In genomic region chr17:72922206-72922605, GRCm38 (mm10) we compare ENCODE assay signal across 8 mouse cellular contexts. TPM values are rescaled to one million over a fixed set of nuclear protein-coding genes. Genes with fewer than 3 reads are reported as not detected.
DNase-seq lines count a peak whose midpoint lies in the region; ATAC-seq and TF ChIP-seq lines count a peak whose summit lies in the region.
"Had no signal": no experiment of that assay in that cellular context is flagged by ENCODE, and none has a peak within 500 bp of the region (broad histone marks: within the 10 kb centered on the region; RNA-seq: fewer than 3 reads in every experiment).

No protein-coding gene starts in this region.

- no peaks in the 10 kb centered on the region for H3K9me3 ChIP-seq in kidney, embryonic 16.5 days (ENCODE audit: low read length)
- H3K9me3 ChIP-seq in stomach, embryonic 16.5 days (replicated peaks; ENCODE audit: control insufficient read depth, low read length) = no peaks in the 10 kb centered on the region

- H3K4me3 ChIP-seq in kidney, embryonic 16.5 days (ENCODE audit: low read length) = peak overlapping the region; percentile 82
- H3K4me3 ChIP-seq in thymus, adult 2 months (ENCODE audit: control insufficient read depth, insufficient read depth, low read length) = no peak overlapping the region
- H3K4me3 ChIP-seq in stomach, embryonic 16.5 days (replicated peaks; ENCODE audit: low read length) = peak overlapping the region; percentile 15

- peaks cover 46% of the 10 kb centered on the region for H3K4me1 ChIP-seq in kidney, embryonic 16.5 days (ENCODE audit: insufficient read depth, low read length)
- peaks cover 67% of the 10 kb centered on the region for H3K4me1 ChIP-seq in thymus, adult 2 months (replicated peaks; ENCODE audit: control insufficient read depth, insufficient read depth, low read length)
- peaks cover 28% of the 10 kb centered on the region for H3K4me1 ChIP-seq in stomach, embryonic 16.5 days (ENCODE audit: control insufficient read depth, insufficient read depth, low read length)

- TF ChIP-seq POLR2A in thymus, adult 2 months (IDR thresholded peaks at IDR 0.05; ENCODE audit: control insufficient read depth, extremely low read depth, insufficient read depth, low read length, poor library complexity) = no peak

- peak overlapping the region; percentile 77 for H3K4me2 ChIP-seq in kidney, embryonic 16.5 days (replicated peaks; ENCODE audit: low read depth, low read length)
- peak overlapping the region; percentile 98 for H3K4me2 ChIP-seq in stomach, embryonic 16.5 days (ENCODE audit: low read depth, low read length)

- H3K27me3 ChIP-seq in kidney, embryonic 16.5 days (ENCODE audit: insufficient read depth, low read length) = no peaks in the 10 kb centered on the region
- no peaks in the 10 kb centered on the region for H3K27me3 ChIP-seq in thymus, adult 2 months (ENCODE audit: control insufficient read depth, insufficient read depth, low read length)
- H3K27me3 ChIP-seq in stomach, embryonic 16.5 days (ENCODE audit: control insufficient read depth, insufficient read depth, low read length) = no peaks in the 10 kb centered on the region

- WGBS in kidney, embryonic 16.5 days = 49% methylated on average over 5 of the region's 5 CpGs
- 56% methylated on average over 5 of the region's 5 CpGs for WGBS in thymus, adult 2 months
- WGBS in stomach, embryonic 16.5 days = 65% methylated on average over 5 of the region's 5 CpGs

- peak overlapping the region; percentile 58; the same call in 1 of the 2 replicates for H3K9ac ChIP-seq in kidney, embryonic 16.5 days (replicated peaks; ENCODE audit: low read length)
- no peak overlapping the region; the same call in 1 of the 2 replicates for H3K9ac ChIP-seq in stomach, embryonic 16.5 days (ENCODE audit: low read length)

- no peak for TF ChIP-seq CTCF in thymus, adult 2 months (IDR thresholded peaks at IDR 0.05; ENCODE audit: borderline replicate concordance, control insufficient read depth, extremely low read depth, insufficient read depth, low read length, poor library complexity)

- no peak overlapping the region; the same call in 1 of the 2 replicates for H3K27ac ChIP-seq in kidney, embryonic 16.5 days (ENCODE audit: low read length)
- no peak overlapping the region for H3K27ac ChIP-seq in thymus, adult 2 months (ENCODE audit: control insufficient read depth, insufficient read depth, low read length)
- no peak overlapping the region for H3K27ac ChIP-seq in stomach, embryonic 16.5 days (ENCODE audit: low read length)

- no peak for ATAC-seq in kidney, embryonic 16.5 days (ENCODE audit: low FRiP score, low TSS enrichment)
- ATAC-seq in stomach, embryonic 16.5 days (ENCODE audit: insufficient read depth, low FRiP score) = no peak

- peaks cover 8% of the 10 kb centered on the region; the same call in 1 of the 2 replicates for H3K36me3 ChIP-seq in kidney, embryonic 16.5 days (ENCODE audit: insufficient read depth, low read length)
- peaks cover 57% of the 10 kb centered on the region for H3K36me3 ChIP-seq in thymus, adult 2 months (ENCODE audit: control insufficient read depth, insufficient read depth, low read length)
- H3K36me3 ChIP-seq in stomach, embryonic 16.5 days (ENCODE audit: control insufficient read depth, insufficient read depth, low read length) = 0 out of 2 replicates have a peak, but pooled peaks cover 6% of the 10 kb centered on the region

- DNase-seq in kidney, postnatal 25 days = no peak
- DNase-seq in thymus, adult 2 months = peak; percentile 19
- no peak for DNase-seq in thymus, postnatal 0 days (ENCODE audit: low spot score)
- DNase-seq in induced T-regulatory cell, adult 2 months (ENCODE audit: low read depth) = peak; percentile 53
- DNase-seq in adrenal gland, postnatal 10 days = no peak
- DNase-seq: adrenal gland, postnatal 14 days had no signal

RNA-seq across cellular contexts. Expression of gene Lbh, which starts 4.1 kb away (rescaled TPM):
- polyA plus RNA-seq in kidney, embryonic 16.5 days (2015; fragmentation: Nextera tagmentation; extraction: Ambion mirVana) = 8.4 and 8.8 TPM in 2 replicates
- polyA plus RNA-seq in thymus, adult 2 months (2012; rRNA removed) = 197 and 216 TPM in 2 replicates
- polyA plus RNA-seq in thymus, postnatal 0 days (2015; fragmentation: Nextera tagmentation; extraction: Ambion mirVana) = 9.5 and 10.4 TPM in 2 replicates
- polyA plus RNA-seq in stomach, embryonic 16.5 days (2015; fragmentation: Nextera tagmentation; extraction: Ambion mirVana) = 3.9 and 4.2 TPM in 2 replicates
- 10 to 100 TPM; 52.9 to 65.8 TPM for total RNA-seq in adrenal gland, postnatal 10 days (2021)

Comparison
In these comparisons a context has a peak if more than half of its experiments do, and no peak if none do; other contexts are left out.
1. DNase-seq: peak in thymus, adult 2 months (single experiment) and induced T-regulatory cell, adult 2 months (single experiment); none in kidney, postnatal 25 days (0 of 2), thymus, postnatal 0 days (single experiment) and adrenal gland, postnatal 10 days (single experiment).
2. RNA of gene Lbh, which starts 4.1 kb away (polyA plus RNA-seq): 197 to 216 TPM in thymus, adult 2 months; 9.5 to 10.4 TPM in thymus, postnatal 0 days, 8.4 to 8.8 TPM in kidney, embryonic 16.5 days and 3.9 to 4.2 TPM in stomach, embryonic 16.5 days; every median in the first group is over 10 times any median in the second.